Mouse (Mus musculus) spleen, postnatal 14 days (tissue): ENCODE data around the gene Dnmt3b.
"Not testable (repeated sequence)": the region's sequence is repeated elsewhere in the genome, so short reads cannot be mapped to it uniquely, and the experiment has no call there.

Source experiments
- DNase-seq, 2 experiments: peaks; one replicate each; pipeline ENCODE4 v3.0.0; 2021 to 2022; ENCODE audit warnings: low spot score in 2 of 2

The Dnmt3b gene

GRCm38 (mm10) chr2:153633259-153633658, 16.0 kb upstream of the Dnmt3b start:
- no peak for DNase-seq

- DNase-seq = no peak
Measured at GRCm38 (mm10) chr2:153638977-153639680, 10.1 kb upstream of the Dnmt3b start.

GRCm38 (mm10) chr2:153642496-153642895, 6.8 kb upstream of the Dnmt3b start:
- no peak for DNase-seq

DNA sequence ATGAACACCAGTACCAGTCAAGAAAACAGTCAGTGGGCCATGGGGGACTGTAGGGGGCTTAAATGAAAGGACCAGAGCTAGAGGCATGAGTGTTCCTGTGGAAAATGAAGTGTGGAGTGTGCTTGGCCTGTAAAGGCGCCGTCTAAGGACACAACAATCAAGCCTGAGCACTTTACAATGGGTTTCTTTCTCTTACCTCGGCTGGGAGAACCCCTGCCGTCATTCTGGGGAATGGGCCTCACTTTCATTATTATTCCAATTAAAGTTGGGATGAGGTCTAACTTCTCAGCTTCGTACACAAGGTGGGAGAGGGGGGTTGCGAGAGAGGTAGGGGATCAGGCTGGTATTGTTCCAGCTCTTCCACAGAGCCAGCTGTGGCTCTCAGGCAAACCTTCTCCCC, 6.3 kb upstream of the Dnmt3b start:
- no peak for DNase-seq

GRCm38 (mm10) chr2:153648773-153649297, 415 bp upstream of the Dnmt3b start:
- no peak for DNase-seq

DNA sequence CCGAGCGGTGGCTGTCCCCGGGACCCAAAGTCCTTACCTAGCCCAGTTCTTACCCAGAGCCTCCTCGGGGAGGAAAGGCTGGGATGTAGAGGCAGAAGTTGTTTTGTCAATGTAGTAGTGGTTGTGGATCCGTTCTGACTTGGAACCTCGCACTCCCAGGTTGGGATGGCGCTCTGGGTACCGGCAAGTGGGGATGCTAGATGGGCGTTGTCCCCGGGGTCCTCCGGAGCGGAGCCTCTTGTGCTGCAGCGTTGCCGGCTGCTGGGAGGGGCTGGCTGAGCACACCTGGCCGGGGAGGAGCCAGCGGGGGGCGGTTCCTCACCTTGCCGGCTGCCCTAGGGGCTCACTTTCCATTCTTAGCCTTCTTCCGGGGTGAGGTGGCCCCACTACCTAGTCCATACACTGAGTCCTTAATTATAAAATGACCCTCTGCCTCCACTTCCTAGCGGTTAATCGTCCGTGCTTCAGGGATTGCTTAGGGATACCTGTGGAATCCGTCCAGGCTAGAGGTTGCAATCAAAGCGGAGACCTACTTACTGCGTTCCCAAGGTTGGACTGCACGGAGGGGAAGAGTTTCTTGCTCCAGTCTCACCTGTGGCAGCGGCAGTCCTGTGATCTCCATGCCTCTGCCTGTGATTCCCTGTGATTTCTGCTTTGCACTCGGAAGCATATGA, 901 bp downstream of the Dnmt3b start:
- DNase-seq = peak in 1 of 2 experiments; percentile 4

- DNase-seq = no peak
Measured at GRCm38 (mm10) chr2:153651681-153652080, 2.4 kb downstream of the Dnmt3b start.

GRCm38 (mm10) chr2:153657659-153658058, 8.4 kb downstream of the Dnmt3b start:
- not testable (repeated sequence) for DNase-seq

- DNase-seq = no peak
Measured at GRCm38 (mm10) chr2:153660616-153661015, 11.4 kb downstream of the Dnmt3b start.

DNA sequence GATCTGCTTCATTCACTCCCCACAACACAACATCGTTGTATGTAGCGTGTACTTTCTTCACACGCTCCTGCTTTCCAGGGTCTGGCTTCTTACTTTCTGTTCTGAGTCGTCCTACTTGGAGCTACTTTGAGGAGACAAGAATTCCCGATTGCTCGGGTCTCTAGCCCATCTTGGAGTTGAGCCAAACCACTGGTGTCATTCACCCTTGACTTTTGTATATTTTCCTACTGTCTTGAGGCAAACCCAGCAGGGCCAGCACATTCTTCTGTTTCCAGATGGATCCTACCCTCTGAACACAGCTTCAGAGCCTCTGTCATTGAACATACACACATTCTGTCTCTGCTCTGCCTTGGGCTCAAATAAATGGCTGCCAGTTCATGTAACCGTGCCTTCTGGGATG, 16.2 kb downstream of the Dnmt3b start:
- no peak for DNase-seq

GRCm38 (mm10) chr2:153668754-153669376, 19.6 kb downstream of the Dnmt3b start:
- no peak for DNase-seq

- DNase-seq = no peak
Measured at GRCm38 (mm10) chr2:153670111-153670510, 20.9 kb downstream of the Dnmt3b start.

DNA sequence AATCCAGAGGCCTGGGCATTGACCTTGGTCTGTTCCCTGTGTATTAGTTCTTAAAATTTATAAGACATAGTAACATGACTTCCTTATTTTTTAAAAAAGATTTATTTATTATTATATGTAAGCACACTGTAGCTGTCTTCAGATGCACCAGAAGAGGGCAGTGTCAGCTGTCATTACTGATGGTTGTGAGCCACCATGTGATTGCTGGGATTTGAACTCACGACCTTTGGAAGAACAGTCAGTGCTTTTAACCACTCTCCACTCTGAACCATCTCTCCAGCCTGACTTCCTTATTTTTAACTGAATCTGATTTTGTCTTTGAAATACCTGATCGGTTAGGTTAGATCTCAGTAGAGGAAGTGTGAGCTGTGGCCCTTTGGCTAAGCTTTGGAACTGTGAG, 23.4 kb downstream of the Dnmt3b start:
- DNase-seq = no peak

DNA sequence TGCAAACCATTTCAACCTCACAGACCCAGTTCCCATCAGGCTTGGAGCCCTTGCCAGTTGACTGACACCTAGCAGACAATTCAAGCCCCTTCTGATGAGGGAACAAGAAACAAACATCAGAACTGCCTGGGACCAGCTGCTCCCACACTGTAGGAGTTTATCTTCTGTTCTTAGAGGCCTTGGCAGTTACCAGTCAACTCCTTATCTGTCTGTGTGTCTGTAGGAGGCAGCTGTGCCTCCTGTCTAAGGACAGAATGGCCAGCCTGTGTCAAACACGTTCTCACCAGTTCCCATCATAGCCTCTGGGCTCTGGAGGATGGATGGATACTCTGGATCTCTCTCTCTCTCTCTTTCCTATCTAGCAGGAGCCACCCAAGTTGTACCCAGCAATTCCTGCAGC, 26.1 kb downstream of the Dnmt3b start:
- DNase-seq = not testable (repeated sequence)

DNA sequence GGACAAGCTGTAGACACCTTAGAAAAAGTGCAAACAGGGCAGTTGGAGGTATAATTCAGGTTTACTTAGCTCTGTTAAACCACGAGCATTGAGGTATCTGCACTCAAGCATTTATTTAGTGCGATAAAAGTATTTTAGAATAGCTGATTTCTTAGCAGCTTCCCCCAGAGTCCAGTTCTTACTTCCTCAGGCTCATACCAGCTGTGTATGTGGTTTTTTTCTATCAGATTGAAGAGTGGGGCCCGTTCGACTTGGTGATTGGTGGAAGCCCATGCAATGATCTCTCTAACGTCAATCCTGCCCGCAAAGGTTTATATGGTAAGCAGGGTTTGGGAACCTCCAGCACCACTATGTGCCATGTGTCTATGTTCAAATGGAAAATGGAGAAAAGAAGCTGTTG, 27.7 kb downstream of the Dnmt3b start:
- DNase-seq = no peak

DNA sequence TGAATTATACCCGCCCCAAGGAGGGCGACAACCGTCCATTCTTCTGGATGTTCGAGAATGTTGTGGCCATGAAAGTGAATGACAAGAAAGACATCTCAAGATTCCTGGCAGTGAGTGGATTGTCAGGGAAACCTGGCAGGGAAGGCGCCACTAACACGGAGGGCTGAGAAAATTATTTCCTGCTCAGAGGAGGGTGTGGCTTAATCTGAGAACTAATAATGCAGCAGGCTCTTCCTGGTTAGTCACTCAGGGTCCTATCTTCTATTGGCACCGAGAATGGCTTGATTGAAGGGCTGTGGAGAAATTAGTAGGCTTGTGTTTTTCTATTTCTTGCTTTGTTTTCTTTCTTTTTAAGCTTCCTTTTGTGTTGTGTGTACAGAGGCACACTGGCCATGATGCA, 28.3 kb downstream of the Dnmt3b start:
- no peak for DNase-seq

DNA sequence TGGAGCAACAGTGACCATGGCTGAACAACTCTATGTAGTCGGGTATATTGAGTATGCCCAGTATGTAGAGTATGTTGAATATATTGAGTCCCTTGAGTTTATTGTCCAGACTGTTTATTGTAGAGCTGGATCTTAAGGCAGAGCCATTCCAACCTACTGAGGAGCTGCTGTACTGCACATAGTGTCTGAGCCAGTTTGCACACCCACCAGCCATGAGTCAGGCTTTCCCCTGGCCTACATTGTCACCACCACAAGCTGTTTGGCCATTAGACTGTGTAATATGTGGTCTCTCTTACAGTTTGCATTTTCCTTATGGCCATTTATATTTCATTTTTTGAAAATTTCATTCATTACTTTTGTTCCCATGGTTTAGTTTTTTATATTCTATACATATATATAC, 30.7 kb downstream of the Dnmt3b start:
- no peak for DNase-seq

- DNase-seq = not testable (repeated sequence)
Measured at GRCm38 (mm10) chr2:153693413-153693812, 44.2 kb downstream of the Dnmt3b start.

DNA sequence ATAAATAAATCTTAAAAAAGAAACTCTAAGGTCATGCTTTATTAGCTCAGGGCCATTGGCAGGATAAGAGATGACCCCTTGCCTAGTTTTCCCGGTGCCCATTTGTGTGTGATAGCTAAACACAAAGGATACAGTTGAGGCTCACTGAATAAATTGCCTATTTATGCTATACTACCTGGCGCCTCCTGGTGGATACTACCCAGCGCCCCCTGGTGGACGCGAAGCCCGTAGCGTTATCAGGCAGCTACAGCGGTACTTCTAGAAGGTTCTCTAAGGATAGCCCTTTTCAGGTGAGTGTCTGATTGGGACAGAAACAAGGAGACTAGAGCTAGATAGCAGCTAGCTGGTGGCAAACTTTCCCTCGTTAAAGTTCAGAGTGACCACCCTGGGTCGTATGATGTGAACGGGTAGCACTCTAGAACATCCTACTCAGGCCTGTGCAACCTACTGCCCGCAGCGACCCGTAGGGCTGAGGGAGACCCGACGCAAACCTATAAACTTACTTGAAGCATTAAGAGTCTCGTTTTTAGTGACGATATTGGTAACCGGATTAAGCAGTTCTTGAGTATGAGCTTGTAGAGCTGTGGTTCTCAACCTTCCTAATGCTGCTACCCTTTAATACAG, 45.3 kb downstream of the Dnmt3b start:
- DNase-seq = peak; percentile 40 to 62

GRCm38 (mm10) chr2:153696352-153696751, 47.1 kb downstream of the Dnmt3b start, which contains the start of gene Dnmt3c:
Dnmt3c (plus strand) TSS chr2:153696652.
- no peak for DNase-seq

GRCm38 (mm10) chr2:153703389-153703788, 54.1 kb downstream of the Dnmt3b start:
- DNase-seq = no peak

- no peak for DNase-seq
Measured at GRCm38 (mm10) chr2:153710701-153711330, 61.6 kb downstream of the Dnmt3b start.
